Mouse (Mus musculus): ENCODE measurements around the gene Tmem35b. TPM values are rescaled to one million over a fixed set of nuclear protein-coding genes. Genes with fewer than 3 reads are reported as not detected.
"Not testable (repeated sequence)": the region's sequence is repeated elsewhere in the genome, so short reads cannot be mapped to it uniquely, and the experiment has no call there.

Gene Tmem35b
- total RNA-seq (2021) = 1 to 10 TPM; 1.5 TPM

DNA sequence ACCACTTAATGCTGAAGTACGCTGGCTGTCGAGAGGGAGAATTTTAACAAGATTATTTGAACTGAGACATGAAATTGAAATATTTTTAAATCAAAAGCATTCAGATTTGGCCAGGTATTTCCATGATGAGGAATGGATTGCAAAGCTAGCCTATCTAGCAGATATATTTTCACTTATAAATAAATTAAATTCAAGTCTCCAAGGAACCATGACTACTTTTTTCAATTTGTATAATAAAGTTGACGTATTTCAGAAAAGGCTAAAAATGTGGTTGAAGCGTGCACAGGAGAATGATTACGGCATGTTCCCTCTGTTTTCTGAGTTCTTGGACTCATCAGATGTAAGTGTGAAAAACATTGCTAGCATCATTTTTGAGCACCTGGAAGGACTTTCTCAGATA is at the start of gene Tmem35b:
Tmem35b (plus strand) TSS at position 301 of the 400 bp plus-strand sequence.
- no peak for DNase-seq (ENCODE audit: low spot score)
- intact Hi-C loops (cut with DNase I) = no loop called here

DNA sequence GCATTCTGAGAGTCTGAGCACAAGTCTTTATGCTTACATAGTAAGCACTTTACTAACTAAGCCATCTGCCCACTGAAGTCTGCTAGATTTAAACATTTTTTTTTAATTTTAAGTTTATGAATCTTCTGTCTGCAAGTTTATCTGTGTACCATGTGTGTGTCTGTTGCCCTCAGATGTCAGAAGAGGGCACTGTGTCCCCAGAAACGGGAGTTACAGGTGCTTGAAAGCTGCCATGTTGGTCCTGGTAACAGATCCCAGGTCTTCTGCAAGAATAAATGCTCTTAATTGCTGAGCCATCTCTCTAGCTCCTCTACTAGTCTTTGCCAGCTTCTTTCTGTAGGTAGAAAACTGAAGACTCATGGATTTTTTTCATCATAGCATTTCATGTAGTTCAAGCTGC is 48.6 kb upstream of the Tmem35b start:
- DNase-seq (ENCODE audit: low spot score) = no peak
- intact Hi-C loops (cut with DNase I) = loop anchor here (5.0 to 10.0 kb wide), 3 partner anchors 108 to 398 kb away; partner anchors contain the start of genes Psmb2, Smim12 and Zmym4

- intact Hi-C loops (cut with DNase I) = loop anchor here (5.0 to 10.0 kb wide), 3 partner anchors 110 to 400 kb away; partner anchors contain the start of genes Psmb2, Smim12 and Zmym4
- peak; percentile 91 for DNase-seq (ENCODE audit: low spot score)
Observed at GRCm38 (mm10) chr4:127076875-127077548, 46.5 kb upstream of the Tmem35b start, which contains the start of gene Zmym6. TSS of gene Zmym6 (plus strand) at chr4:127077383.

DNA sequence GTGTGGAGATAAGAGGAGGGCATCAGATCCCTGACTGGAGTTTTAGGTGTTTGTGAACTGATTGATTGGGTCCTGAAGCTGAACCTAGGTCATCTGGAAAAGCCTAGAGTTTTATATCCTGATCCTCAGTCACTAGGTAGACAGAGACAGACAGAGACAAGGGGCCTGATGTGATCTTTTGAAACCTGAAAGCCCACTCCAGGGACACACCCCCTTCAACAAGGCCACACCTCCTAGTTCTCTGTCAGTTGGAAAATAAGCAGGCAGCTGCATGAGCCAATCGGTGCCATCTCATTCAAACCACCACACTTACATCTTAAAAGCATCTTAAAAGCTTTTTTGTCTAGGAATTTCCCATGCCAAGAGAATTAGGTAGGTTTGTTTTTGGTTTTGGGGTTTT is 42.7 kb upstream of the Tmem35b start:
- no peak for DNase-seq (ENCODE audit: low spot score)
- intact Hi-C loops (cut with DNase I) = no loop called here

GRCm38 (mm10) chr4:127083131-127083530 is 40.4 kb upstream of the Tmem35b start:
- DNase-seq (ENCODE audit: low spot score) = no peak
- intact Hi-C loops (cut with DNase I) = no loop called here

GRCm38 (mm10) chr4:127085761-127086160 is 37.7 kb upstream of the Tmem35b start:
- DNase-seq (ENCODE audit: low spot score) = no peak
- intact Hi-C loops (cut with DNase I) = no loop called here

DNA sequence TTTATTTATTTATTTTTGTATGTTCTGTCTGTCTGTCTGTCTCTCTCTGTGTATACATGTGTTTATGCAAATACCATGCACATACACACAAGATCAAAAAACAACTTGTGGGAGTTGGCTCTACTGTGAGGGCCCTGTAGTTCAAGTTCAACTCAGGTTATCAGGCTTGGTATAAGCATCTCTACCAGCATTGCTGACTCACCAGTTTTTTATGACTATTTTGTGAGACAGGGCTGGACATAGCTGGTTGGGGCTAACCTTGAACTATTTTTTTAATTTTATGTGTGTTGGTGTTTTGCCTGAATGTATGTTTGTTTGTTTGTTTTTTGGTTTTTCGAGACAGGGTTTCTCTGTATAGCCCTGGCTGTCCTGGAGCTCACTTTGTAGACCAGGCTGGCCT is 32.3 kb upstream of the Tmem35b start:
- intact Hi-C loops (cut with DNase I) = no loop called here
- no peak for DNase-seq (ENCODE audit: low spot score)

DNA sequence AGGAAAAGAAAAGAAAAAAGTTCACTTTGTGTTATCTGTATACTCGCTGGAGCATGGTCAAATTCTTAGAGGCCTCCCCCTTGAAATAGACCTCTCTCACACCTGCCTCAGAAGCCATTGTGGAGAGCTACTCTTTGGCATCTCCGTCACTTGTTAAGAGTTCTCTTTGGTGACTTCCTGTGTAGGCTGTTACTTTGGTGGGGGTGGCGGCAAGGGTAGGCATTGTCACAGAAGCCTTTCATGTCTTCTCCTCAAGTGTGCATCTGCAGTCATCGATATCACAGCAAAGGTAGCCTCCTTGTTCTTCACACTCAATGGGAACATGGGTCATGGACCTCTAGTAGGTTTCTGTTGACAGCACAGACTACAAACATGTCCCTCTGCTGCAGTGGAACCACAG is 28.4 kb upstream of the Tmem35b start:
- DNase-seq (ENCODE audit: low spot score) = no peak
- intact Hi-C loops (cut with DNase I) = no loop called here

DNA sequence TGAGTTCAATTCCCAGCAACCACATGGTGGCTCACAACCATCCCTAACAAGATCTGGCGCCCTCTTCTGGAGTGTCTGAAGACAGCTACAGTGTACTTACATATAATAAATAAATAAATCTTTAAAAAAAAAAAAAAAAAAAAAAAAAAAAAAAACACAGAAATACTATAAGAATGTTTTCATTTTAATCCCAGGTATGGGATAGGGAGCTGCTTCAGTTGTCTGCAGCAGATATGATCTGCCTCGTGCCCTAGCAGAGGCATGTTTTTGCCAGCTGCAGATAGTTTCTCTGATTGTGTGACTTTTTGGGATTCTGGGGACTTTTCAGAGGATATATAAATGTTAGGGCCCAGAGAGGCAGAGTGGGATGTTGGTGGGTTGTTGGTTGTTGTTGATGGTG is 23.9 kb upstream of the Tmem35b start:
- DNase-seq (ENCODE audit: low spot score); intact Hi-C loops (cut with DNase I): not testable (repeated sequence)

- intact Hi-C loops (cut with DNase I) = no loop called here
- no peak for DNase-seq (ENCODE audit: low spot score)
Observed at GRCm38 (mm10) chr4:127107566-127107965, 15.9 kb upstream of the Tmem35b start.

- no peak for DNase-seq (ENCODE audit: low spot score)
- intact Hi-C loops (cut with DNase I) = no loop called here
Observed at GRCm38 (mm10) chr4:127110570-127110969, 12.9 kb upstream of the Tmem35b start.

DNA sequence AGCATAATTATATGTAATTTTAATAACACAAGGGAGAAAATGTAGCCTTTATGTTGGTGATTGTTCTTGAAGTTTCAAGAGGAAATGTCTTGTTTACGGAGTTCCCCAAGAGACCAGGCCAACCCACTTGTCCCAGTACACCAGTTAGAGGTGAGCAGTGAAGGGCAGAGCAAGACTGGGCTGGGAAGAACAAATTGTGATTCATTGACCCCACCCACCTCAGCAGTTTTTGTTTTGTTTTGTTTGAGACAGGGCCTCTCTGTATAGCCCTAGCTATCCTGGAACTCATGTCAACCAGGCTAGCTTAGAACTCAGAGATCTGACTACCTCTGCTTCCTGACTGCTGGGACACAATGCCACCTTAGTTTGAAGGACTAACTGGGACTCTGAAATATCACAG is 840 bp downstream of the Tmem35b start:
- DNase-seq (ENCODE audit: low spot score) = no peak
- intact Hi-C loops (cut with DNase I) = no loop called here

- DNase-seq (ENCODE audit: low spot score) = peak; percentile 54
- intact Hi-C loops (cut with DNase I) = no loop called here
Observed at GRCm38 (mm10) chr4:127125834-127126463, 2.5 kb downstream of the Tmem35b start.

GRCm38 (mm10) chr4:127134687-127135086 is 11.2 kb downstream of the Tmem35b start:
- intact Hi-C loops (cut with DNase I) = no loop called here
- no peak for DNase-seq (ENCODE audit: low spot score)

DNA sequence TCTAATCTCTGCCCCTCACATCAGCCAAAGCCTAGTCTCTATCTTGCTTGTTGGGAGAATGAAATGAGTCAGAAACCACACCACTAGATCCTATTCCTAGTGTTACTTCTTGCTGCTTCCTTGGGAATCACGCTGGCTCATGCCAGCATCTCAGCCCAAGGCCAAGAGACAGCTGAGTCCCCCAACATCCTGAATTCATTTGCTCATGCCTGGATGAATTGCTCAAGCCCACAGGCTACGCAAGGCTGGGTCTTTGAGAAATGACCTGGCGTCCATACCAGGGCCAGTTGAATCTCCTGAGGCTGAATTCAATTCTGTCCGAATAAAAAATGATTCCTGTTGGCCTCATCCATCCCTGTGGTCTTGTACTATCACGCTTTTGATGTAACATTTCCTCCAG is 14.1 kb downstream of the Tmem35b start:
- no peak for DNase-seq (ENCODE audit: low spot score)
- intact Hi-C loops (cut with DNase I) = no loop called here

- intact Hi-C loops (cut with DNase I) = no loop called here
Observed at GRCm38 (mm10) chr4:127138486-127138885, 15.0 kb downstream of the Tmem35b start.

GRCm38 (mm10) chr4:127150031-127150430 is 26.5 kb downstream of the Tmem35b start:
- intact Hi-C loops (cut with DNase I) = no loop called here
- DNase-seq (ENCODE audit: low spot score) = no peak

More at GRCm38 (mm10) chr4:127138486-127138885, 15.0 kb downstream of the Tmem35b start:
- DNase-seq (ENCODE audit: low spot score) = no peak

GRCm38 (mm10) chr4:127153345-127153744 is 29.9 kb downstream of the Tmem35b start:
- intact Hi-C loops (cut with DNase I) = no loop called here
- no peak for DNase-seq (ENCODE audit: low spot score)

GRCm38 (mm10) chr4:127155757-127156156 is 32.3 kb downstream of the Tmem35b start:
- intact Hi-C loops (cut with DNase I) = no loop called here

GRCm38 (mm10) chr4:127157746-127158145 is 34.3 kb downstream of the Tmem35b start:
- intact Hi-C loops (cut with DNase I) = no loop called here
- no peak for DNase-seq (ENCODE audit: low spot score)

More at GRCm38 (mm10) chr4:127155757-127156156, 32.3 kb downstream of the Tmem35b start:
- DNase-seq (ENCODE audit: low spot score) = no peak

DNA sequence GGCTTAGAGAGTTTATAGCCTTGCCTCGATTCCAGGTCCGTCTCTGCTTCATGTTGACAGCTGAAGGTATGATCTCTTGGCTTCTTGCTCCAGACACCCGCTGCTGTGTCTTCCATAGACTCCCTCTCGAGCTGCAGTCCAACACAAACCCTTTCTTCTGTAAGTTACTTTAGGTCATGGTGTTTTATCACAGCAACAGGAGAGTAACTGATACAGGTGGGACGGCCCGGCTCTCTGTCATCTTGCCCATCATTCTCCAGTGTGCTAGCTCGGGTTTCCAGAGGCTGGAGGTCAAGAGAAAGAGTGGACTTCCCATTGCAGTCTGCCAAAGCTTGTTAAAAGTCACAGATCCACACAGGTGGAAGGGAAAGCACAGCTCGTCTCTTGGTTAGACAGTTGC is 40.4 kb downstream of the Tmem35b start:
- DNase-seq (ENCODE audit: low spot score) = no peak
- intact Hi-C loops (cut with DNase I) = no loop called here

Measured in heart, postnatal 25 days (tissue).